Mouse (Mus musculus) left cerebral cortex, adult 2 months (tissue): ENCODE results near the gene Pitpnc1. TPM values are rescaled to one million over a fixed set of nuclear protein-coding genes. Genes with fewer than 3 reads are reported as not detected.

Source experiments
- DNase-seq, 2 experiments: peaks; one replicate each; pipeline ENCODE4 v3.0.0; 2021 to 2022; ENCODE audit warnings: low spot score in 2 of 2, mixed read lengths in 1 of 2; ENCODE audit errors: extremely low spot score in 1 of 2
- H3K27ac ChIP-seq: fragments of 200-600 bp; 2 replicates; pipeline ENCODE4 v1.8.1; 2022
- H3K4me3 ChIP-seq: fragments of 200-600 bp; 2 replicates; pipeline ENCODE4 v1.8.1; 2022
- CTCF ChIP-seq: fragments of 200-600 bp; IDR thresholded peaks from 2 replicates; pipeline ENCODE4 v1.8.1; 2022; ENCODE audit warnings: antibody characterized with exemption, mild to moderate bottlenecking, moderate library complexity
- intact Hi-C: fragments of 180-260 bp; cut with DNase I; formaldehyde crosslinking; loops from one replicate; pipeline ENCODE4 v1.15.1; 2025
- total RNA-seq, 2 experiments: library from RNA; stranded (reverse); gene quantifications; 2 replicates each; pipeline ENCODE4 v1.2.3; 2021

The Pitpnc1 gene
- total RNA-seq, 2 experiments from 2014 or later: 54.5 to 55.2 TPM

DNA sequence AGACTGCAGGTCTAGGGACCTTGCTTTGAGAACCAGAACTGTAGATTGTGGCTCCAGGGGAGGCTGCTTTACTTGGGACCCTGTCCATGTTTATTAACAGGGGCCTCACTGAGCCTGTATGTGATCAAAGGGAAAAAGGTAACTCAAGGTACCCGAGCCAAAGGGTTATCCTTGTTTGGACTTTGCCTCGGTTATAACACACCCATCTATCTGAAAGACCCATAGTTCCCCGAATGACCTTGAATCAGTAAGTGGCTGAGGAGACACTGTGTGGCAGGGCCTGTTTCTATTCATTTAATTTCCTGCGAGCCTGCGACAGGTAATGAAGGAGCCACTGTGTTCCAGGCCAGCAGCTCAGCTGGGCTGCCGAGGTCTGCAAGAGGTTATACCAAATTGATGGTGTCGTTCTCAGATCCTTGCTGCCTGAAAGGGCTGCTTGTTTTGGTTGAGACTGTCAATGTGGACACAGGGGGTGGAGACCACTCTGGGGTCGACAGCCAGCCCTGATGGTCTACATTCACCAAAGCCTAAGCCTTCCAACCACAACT lies 246.8 kb downstream of the Pitpnc1 start:
- intact Hi-C loops: no loop called here

GRCm38 (mm10) chr11:107223169-107223561 lies 247.3 kb downstream of the Pitpnc1 start:
- H3K4me3 ChIP-seq: no peak overlapping the region
- peak; percentile 38 for TF ChIP-seq CTCF
- no peak for DNase-seq
- no peak overlapping the region for H3K27ac ChIP-seq
- intact Hi-C loops: no loop called here

More for the DNA sequence above, 246.8 kb downstream of the Pitpnc1 start:
- TF ChIP-seq CTCF: no peak
- no peak overlapping the region for H3K4me3 ChIP-seq
- no peak for DNase-seq
- no peak overlapping the region for H3K27ac ChIP-seq

DNA sequence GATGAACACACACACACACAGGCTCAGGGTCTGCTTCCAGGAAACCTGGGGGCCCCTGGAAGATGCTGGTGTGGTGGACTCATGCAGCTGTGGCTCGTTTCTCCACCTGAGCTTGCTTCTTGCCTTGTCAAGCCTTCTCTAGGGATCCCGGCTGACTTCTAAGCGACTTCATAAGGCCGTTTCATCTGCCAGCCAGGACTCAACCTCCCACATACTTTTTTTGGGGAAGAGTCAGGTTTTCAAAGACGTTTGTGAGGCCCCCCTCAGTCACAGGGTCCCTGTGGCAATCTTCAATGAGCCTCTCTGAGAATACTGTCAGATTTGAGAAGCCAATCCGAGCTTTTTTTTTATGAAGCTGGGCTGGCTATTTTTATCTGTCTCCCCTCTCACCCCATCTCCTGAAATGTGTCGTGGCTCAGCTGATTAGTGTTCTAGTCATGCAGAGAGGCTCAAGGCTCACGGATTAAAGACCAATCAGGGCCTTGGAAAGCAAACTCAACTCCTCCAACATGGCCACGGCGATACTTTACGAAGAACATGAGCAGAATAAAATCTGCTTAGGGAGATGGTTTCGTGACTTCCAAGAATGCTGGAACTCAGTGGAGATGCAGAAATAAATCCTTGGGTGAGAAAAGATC lies 247.8 kb downstream of the Pitpnc1 start:
- DNase-seq: no peak
- intact Hi-C loops: no loop called here
- no peak overlapping the region for H3K27ac ChIP-seq

GRCm38 (mm10) chr11:107215111-107215510 lies 255.4 kb downstream of the Pitpnc1 start:
- intact Hi-C loops: no loop called here
- no peak for TF ChIP-seq CTCF
- DNase-seq: no peak
- H3K27ac ChIP-seq: no peak overlapping the region
- H3K4me3 ChIP-seq: no peak overlapping the region

More for the DNA sequence above, 247.8 kb downstream of the Pitpnc1 start:
- no peak for TF ChIP-seq CTCF
- H3K4me3 ChIP-seq: no peak overlapping the region

DNA sequence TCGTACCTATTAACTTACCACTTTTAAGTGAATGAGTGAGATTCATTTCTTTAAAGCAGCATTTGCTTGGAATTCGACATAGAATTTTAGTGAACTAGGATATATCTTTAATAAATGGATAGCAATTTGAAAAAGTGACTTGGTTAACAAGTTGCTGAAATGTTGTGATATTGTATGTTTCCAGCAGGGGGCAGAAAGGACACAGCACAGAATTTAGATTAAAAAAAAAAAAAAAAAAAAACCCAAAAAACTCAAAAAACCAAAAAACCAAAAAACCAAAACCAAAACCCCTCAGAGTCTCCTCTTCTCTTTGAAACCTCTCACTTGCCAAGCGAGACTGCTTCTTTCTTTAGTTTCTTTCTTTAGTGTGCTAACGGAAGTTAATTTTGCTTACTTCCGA lies 256.8 kb downstream of the Pitpnc1 start:
- TF ChIP-seq CTCF: peak; percentile 68
- H3K4me3 ChIP-seq: no peak overlapping the region
- DNase-seq: no peak
- intact Hi-C loops: loop anchor here (1.0 to 5.0 kb wide), 2 partner anchors 179 to 257 kb away; partner anchors contain the start of gene Pitpnc1
- H3K27ac ChIP-seq: no peak overlapping the region

DNA sequence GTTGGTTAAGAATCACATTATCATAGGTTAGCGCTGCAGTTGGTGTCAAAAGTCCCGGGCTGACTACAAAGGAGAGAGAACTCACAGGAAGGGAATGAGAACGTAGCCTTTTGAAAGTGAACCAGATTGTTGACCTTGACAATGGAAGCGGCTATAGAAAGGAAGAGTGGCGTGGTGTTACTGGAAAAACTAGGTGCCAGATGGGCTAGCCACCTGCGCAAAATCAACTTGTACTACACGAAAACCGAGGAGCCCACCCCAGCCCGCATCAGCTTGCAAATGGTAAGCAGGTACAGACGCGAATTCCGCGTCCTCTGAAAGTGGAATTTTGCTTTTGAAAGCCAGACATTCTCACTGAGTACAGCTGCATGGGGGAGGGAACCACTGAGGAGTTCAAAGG lies 260.7 kb downstream of the Pitpnc1 start:
- 0 out of 2 replicates have a peak overlapping the region, but pooled peaks have one; percentile 4 for H3K4me3 ChIP-seq
- no peak for DNase-seq
- no peak for TF ChIP-seq CTCF
- intact Hi-C loops: loop anchor here (5.0 kb wide), 1 partner anchor 182 kb away; no protein-coding TSS in a partner anchor
- no peak overlapping the region for H3K27ac ChIP-seq

DNA sequence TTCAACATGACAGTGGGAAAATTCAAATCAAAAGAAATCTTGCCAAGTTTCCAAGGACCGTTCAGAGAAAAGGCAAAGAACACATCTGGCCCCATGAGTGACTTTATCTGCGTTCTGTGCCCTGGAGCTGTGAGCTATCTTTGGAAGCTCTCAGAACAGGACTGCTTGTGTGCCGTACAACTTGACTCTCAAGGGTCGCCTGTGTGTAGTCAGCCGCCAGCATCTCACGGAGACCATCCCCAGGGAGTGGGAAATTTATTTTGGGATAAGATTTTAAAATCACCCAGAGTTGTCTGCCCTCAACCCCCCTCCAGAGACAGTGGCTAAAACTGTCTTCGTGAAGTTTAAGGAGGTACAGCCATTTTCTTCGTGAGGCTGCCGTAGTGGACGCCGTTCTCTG lies 268.7 kb downstream of the Pitpnc1 start:
- Histone ChIP-seq H3K27ac (no peak overlapping the region), H3K4me3 (no peak overlapping the region)
- TF ChIP-seq CTCF: no peak
- intact Hi-C loops: no loop called here
- DNase-seq: no peak

- DNase-seq: no peak
- no peak for TF ChIP-seq CTCF
- Histone ChIP-seq H3K27ac (no peak overlapping the region), H3K4me3 (no peak overlapping the region)
- intact Hi-C loops: no loop called here
Measured at GRCm38 (mm10) chr11:107199281-107199680, 271.2 kb downstream of the Pitpnc1 start.

DNA sequence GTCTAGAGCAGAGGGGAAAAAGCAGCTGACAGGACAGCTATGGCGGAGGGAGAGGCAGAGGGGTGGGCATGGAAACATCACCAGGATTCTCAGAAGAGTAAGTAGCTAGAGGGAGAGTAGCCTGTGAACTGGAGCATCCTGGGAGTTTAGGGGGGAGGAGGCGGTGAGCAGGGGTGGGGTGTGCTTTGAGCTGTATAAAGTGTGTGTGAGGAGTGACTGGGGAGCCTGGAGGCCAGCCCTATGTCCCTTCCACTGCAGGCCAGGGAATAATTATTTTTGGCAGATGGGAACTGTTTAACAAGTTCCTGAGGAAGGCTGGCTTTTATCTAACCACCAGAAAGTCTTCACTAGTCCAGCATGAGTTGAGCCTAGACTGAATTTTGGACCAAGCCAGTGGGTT lies 275.2 kb downstream of the Pitpnc1 start:
- Histone ChIP-seq H3K27ac (no peak overlapping the region), H3K4me3 (no peak overlapping the region)
- no peak for DNase-seq
- intact Hi-C loops: no loop called here
- TF ChIP-seq CTCF: no peak

DNA sequence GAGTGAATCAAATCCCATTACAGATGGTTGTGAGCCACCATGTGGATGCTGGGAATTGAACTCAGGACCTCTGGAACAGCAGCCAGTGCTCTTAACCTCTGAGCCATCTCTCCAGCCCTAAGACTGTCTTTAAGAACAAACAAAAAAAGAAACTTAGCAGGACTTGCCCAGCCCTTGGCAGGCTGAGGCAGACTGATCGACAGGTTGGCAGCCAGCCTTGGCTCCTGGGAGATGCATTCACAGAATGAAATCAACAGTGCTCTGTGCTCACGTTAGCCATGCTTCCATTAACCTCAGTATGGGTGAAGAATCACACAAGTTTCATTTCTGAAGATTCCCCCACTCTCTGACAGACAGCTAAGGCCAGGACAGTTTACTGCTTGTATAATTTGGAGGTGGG lies 280.1 kb downstream of the Pitpnc1 start:
- intact Hi-C loops: no loop called here
- Histone ChIP-seq H3K4me3 (no peak overlapping the region), H3K27ac (no peak overlapping the region)
- DNase-seq: no peak
- TF ChIP-seq CTCF: no peak

GRCm38 (mm10) chr11:107188565-107189552 lies 281.6 kb downstream of the Pitpnc1 start, which contains the start of gene Nol11:
Gene Nol11 (minus strand): TSS chr11:107189381.
- intact Hi-C loops: loop anchor here (1.0 kb wide), 1 partner anchor 290 kb away; the partner anchor contains the start of gene Psmd12
- H3K27ac ChIP-seq: peak within 1 kb of the TSS; percentile 92
- peak; percentile 98 to 99 for DNase-seq

GRCm38 (mm10) chr11:107183777-107184176 lies 286.7 kb downstream of the Pitpnc1 start:
- intact Hi-C loops: no loop called here
- Histone ChIP-seq H3K4me3 (no peak overlapping the region), H3K27ac (no peak overlapping the region)
- no peak for TF ChIP-seq CTCF
- no peak for DNase-seq

More at GRCm38 (mm10) chr11:107188565-107189552, 281.6 kb downstream of the Pitpnc1 start, which contains the start of gene Nol11:
- TF ChIP-seq CTCF: peak; percentile 98
- H3K4me3 ChIP-seq: peak within 1 kb of the TSS; percentile 61
